Mouse (Mus musculus): ENCODE data around the gene Prm2. TPM values are rescaled to one million over a fixed set of nuclear protein-coding genes. Genes with fewer than 3 reads are reported as not detected.
"Not testable (repeated sequence)": the region's sequence is repeated elsewhere in the genome, so short reads cannot be mapped to it uniquely, and the experiment has no call there.

Prm2 gene
- polyA plus RNA-seq, 1 experiment from 2014 or later, result not detected

DNA sequence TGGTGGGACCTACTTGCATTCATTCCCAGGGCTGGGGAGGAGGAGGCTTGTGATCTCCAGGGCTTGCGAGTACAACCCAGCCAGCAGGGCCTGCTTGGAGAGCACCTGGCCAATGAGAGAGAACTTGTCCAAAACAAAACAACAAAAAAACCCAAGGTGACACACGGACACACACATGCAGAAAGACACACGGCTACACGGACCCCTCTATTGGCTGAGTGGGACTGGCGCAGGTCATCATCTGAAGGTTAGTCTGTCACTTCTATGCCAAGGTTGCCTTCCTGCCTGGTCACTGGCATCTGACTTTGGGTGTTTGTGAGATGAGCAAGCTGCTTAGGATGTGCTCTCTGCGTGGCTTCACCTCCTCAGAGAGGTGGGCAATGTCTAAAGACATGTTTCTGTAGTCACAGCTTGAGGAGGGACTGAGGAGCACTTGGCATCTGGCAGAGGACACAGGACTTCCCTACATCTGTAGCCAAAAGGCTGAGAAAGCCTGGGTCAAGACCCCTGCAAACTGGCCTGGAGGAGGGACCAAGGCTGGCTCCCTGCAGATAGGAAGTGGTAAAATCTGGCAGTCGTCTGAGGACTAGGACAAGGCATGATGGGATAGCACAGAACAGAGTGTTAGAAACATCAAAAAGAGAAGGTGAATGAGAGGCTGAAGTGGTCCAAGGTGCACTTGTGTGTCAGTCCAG is 32.0 kb upstream of the Prm2 start:
- Histone ChIP-seq H3K27ac (no peak overlapping the region), H3K27me3 (ENCODE audit: insufficient read depth, poor library complexity, severe bottlenecking) (no peaks in the 10 kb centered on the region), H3K4me1 (replicated peaks) (no peaks in the 10 kb centered on the region), H3K36me3 (no peaks in the 10 kb centered on the region), H3K4me3 (no peak overlapping the region), H3K9me3 (no peaks in the 10 kb centered on the region)
- no peak for DNase-seq (ENCODE audit: low spot score)
- WGBS, result 84% methylated on average over 7 of the region's 7 CpGs

DNA sequence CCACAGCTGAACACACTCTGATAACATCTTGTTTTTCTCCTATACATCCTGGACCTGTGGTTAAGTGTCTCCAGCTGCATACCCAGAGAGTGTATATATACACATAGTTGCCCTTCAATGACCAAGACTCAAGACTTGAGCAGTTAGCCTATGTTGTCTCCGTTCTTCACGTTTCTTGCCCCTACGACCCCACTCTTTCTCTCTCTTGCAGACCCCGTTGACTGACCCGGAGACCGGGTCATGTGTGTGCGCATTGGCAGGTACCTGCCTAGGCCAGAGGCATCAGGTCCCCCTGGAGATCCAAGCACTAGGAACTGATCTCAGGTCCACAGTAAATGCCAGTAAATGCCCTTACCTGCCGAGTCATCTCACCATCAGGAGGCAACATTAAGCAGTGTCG is 31.3 kb upstream of the Prm2 start:
- DNase-seq (ENCODE audit: low spot score), result no peak
- 90% methylated on average over 9 of the region's 9 CpGs for WGBS
- Histone ChIP-seq H3K27me3 (ENCODE audit: insufficient read depth, poor library complexity, severe bottlenecking) (no peaks in the 10 kb centered on the region), H3K4me1 (replicated peaks) (no peaks in the 10 kb centered on the region), H3K27ac (no peak overlapping the region), H3K36me3 (no peaks in the 10 kb centered on the region), H3K4me3 (no peak overlapping the region), H3K9me3 (no peaks in the 10 kb centered on the region)

DNA sequence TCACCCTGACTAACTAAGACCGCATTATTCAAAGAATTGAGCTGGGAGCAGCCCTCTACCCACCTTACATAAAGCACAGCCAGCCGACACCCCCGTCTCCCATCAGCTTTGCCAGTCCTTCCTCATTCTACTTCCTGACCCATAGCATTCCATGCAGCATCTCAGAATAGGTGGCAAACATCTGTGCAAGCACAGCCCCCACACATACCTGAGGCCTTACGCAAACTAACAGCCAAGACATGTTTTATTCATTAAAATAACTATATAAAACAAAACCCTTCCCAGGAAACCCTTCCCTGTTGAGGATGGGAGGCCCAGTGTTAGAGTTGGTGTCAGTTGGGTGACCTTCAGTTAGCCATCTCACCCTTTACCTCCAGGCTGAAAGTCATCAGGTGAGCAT is 29.9 kb upstream of the Prm2 start:
- H3K27me3 ChIP-seq (ENCODE audit: insufficient read depth, poor library complexity, severe bottlenecking), result no peaks in the 10 kb centered on the region
- H3K27ac ChIP-seq, result no peak overlapping the region
- no peak for DNase-seq (ENCODE audit: low spot score)
- WGBS, result 89% methylated on average over 4 of the region's 4 CpGs
- no peak overlapping the region for H3K4me3 ChIP-seq
- no peaks in the 10 kb centered on the region for H3K36me3 ChIP-seq
- H3K9me3 ChIP-seq, result no peaks in the 10 kb centered on the region
- H3K4me1 ChIP-seq (replicated peaks), result no peaks in the 10 kb centered on the region

DNA sequence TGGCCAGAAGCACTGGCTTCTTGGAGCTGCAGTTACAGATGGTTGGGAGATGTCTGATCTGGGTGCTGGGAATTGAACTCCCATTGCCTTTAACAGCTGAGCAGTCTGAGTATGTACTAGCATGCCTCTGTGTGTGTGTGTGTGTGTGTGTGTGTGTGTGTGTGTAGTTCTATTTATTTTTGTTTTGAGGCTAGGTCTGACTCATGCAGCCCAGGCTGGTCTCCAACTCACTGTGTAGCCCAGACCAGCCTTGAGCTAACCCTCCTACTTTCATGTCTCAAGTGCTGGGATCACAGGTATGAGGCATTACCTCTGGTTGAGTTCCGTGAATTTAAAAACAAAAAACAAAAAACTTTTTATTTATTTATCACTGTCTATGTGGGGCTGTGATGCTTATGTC is 28.6 kb upstream of the Prm2 start:
- H3K27me3 ChIP-seq (ENCODE audit: insufficient read depth, poor library complexity, severe bottlenecking), result no peaks in the 10 kb centered on the region
- no peaks in the 10 kb centered on the region for H3K36me3 ChIP-seq
- H3K9me3 ChIP-seq, result no peaks in the 10 kb centered on the region
- no peaks in the 10 kb centered on the region for H3K4me1 ChIP-seq (replicated peaks)
- no peak overlapping the region for H3K4me3 ChIP-seq
- WGBS, result 80% methylated on average over 1 of the region's 1 CpGs
- DNase-seq (ENCODE audit: low spot score), result no peak
- H3K27ac ChIP-seq, result no peak overlapping the region

DNA sequence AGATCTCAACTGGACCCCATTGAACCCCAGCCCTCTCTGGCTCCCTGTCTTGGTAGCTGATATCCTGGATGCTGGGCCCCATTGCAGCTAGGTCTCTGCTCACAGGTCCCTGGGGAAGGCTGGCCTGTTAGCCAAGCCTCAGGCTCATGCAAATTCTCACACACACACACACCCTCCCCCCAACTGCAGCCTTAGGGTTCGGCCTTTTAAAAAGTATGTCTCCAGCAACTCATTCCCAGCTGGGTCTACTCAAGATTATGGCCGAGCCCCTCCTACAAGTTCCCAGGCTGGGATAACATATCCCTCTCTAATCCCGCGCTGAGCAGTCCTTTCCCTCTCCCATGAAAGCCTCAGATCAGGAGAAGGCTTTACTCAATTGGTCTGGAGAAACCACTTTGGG is 25.5 kb upstream of the Prm2 start:
- Histone ChIP-seq H3K4me1 (replicated peaks) (no peaks in the 10 kb centered on the region), H3K27ac (no peak overlapping the region), H3K36me3 (no peaks in the 10 kb centered on the region), H3K9me3 (no peaks in the 10 kb centered on the region), H3K4me3 (no peak overlapping the region), H3K27me3 (ENCODE audit: insufficient read depth, poor library complexity, severe bottlenecking) (no peaks in the 10 kb centered on the region)
- 77% methylated on average over 4 of the region's 4 CpGs for WGBS
- no peak for DNase-seq (ENCODE audit: low spot score)

DNA sequence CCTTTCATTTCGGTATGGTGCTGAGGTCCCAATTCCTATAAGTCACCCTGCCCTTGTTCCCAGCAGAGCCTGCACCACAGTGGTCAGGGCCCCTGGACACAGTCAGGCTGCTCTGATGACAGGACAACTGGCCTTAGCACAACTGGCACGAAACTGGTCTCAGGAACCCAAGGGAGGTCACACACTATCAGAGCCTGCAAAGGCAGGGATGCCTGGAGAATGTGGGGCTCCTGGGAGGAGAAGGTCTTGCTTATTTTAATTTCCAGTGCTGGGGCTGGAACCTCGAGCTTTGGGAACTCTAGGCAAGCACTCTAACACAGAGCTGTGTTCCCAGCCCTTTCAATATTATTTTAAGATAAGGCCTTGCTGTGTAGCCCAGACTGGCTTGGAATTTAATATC is 24.0 kb upstream of the Prm2 start:
- no peaks in the 10 kb centered on the region for H3K27me3 ChIP-seq (ENCODE audit: insufficient read depth, poor library complexity, severe bottlenecking)
- WGBS, result 79% methylated on average over 3 of the region's 3 CpGs
- DNase-seq (ENCODE audit: low spot score), result no peak
- H3K4me1 ChIP-seq (replicated peaks), result no peaks in the 10 kb centered on the region
- no peak overlapping the region for H3K27ac ChIP-seq
- no peaks in the 10 kb centered on the region for H3K36me3 ChIP-seq
- H3K4me3 ChIP-seq, result no peak overlapping the region
- H3K9me3 ChIP-seq, result no peaks in the 10 kb centered on the region

DNA sequence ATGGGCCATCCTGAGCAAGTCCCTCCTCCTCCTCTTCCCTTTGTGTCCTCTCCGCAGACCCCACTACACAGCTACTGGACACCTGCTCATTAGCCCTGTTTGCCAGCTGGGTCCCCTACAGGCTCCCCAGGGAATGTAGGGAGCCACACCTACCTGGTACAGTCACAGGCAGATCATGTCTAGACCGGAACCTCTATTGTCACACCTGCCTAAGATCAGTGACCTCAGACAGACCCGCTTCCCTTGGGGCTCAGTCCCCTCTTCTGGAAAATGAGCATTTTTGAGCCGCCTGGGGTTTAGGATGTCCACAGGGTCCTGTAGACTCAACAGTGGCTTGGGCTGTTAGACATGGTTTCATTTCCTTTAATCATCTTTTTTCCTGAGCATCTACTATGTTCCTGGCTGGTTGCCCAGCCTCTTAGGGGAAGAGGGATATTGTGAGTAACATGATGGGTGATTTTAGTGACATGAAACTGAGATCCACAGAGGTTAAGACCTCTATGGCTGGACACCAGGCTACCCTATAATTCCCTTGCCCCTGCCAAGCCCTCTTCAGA is 22.7 kb upstream of the Prm2 start:
- Histone ChIP-seq H3K36me3 (no peaks in the 10 kb centered on the region), H3K4me3 (no peak overlapping the region), H3K4me1 (replicated peaks) (no peaks in the 10 kb centered on the region), H3K9me3 (no peaks in the 10 kb centered on the region), H3K27me3 (ENCODE audit: insufficient read depth, poor library complexity, severe bottlenecking) (no peaks in the 10 kb centered on the region), H3K27ac (no peak overlapping the region)
- no peak for DNase-seq (ENCODE audit: low spot score)
- 81% methylated on average over 4 of the region's 4 CpGs for WGBS

DNA sequence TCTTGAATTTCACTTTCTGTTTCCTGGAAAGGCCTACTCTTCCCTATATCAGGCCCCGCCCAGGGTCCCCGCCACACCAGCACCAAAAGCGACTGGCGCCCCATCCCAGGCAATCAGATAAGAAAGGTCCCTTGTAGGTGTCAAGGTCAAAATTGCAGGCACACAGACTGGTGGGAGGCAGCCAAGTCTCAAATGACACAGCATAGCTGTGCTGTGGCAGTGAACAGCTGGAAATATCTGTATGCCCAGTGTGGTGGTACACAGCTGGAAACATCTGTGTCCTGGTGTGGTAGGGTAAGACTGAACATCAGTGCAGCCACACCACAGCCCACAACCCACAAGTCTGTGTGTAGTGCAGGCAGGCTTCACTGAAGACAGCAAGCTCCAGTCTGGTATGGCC is 18.9 kb upstream of the Prm2 start:
- 88% methylated on average over 4 of the region's 4 CpGs for WGBS
- Histone ChIP-seq H3K9me3 (no peaks in the 10 kb centered on the region), H3K4me1 (replicated peaks) (no peaks in the 10 kb centered on the region), H3K36me3 (no peaks in the 10 kb centered on the region), H3K27ac (no peak overlapping the region), H3K4me3 (no peak overlapping the region), H3K27me3 (ENCODE audit: insufficient read depth, poor library complexity, severe bottlenecking) (no peaks in the 10 kb centered on the region)
- no peak for DNase-seq (ENCODE audit: low spot score)

DNA sequence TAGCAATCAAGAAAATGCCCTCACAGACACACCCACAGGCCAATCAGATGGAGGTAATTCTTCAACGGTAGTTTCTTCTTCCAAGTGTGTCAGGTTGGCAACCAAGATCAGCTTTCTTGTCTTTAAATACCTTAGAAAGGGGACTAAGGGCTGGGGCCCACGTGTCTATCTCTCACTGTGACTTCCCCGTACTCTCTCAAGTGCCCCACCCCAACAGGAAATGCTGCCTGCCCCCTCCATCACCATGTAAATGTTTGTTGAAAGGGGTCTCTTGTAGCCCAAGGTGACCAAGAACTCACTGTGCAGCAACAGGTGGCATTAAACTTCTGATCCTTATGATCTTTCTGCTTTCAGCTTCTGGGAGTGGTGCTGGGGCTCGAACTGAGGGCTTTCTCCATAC is 17.8 kb upstream of the Prm2 start:
- Histone ChIP-seq H3K27me3 (ENCODE audit: insufficient read depth, poor library complexity, severe bottlenecking) (no peaks in the 10 kb centered on the region), H3K4me3 (no peak overlapping the region), H3K9me3 (no peaks in the 10 kb centered on the region), H3K4me1 (replicated peaks) (no peaks in the 10 kb centered on the region), H3K36me3 (no peaks in the 10 kb centered on the region), H3K27ac (no peak overlapping the region)
- no peak for DNase-seq (ENCODE audit: low spot score)
- 81% methylated on average over 4 of the region's 4 CpGs for WGBS

DNA sequence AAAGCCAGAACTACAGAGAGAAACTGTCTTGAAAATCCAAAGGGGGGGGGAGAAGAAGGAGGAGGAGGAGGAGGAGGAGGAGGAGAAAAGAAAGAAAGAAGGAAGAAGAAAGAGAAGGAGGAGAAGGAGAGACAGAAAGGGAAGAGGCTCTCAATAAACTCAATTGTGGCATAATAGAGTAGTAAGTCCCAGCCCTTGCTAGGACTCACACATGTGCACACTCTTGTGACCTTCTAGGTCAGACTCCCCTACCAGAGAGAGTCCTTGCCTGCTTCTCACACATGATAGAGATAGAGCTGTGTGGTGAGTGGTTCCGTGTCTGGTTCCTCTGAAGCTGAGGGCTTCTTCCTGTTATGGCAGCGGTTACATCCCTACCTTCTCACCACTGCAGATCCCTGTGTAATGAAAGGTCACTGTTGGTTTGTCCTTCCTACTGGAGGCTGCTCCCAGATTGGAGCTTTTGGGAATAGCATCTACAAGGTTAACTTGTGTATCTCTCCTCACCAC is 17.0 kb upstream of the Prm2 start, which contains the start of gene Gm11172:
Gm11172 (plus strand) TSS at position 51 of the 507 bp plus-strand sequence.
- Histone ChIP-seq H3K4me1 (replicated peaks) (no peaks in the 10 kb centered on the region), H3K27ac (no peak within 1 kb of the TSS), H3K27me3 (ENCODE audit: insufficient read depth, poor library complexity, severe bottlenecking) (no peaks in the 10 kb centered on the region), H3K9me3 (no peaks in the 10 kb centered on the region), H3K4me3 (no peak within 1 kb of the TSS), H3K36me3 (no peaks in the 10 kb centered on the region)
- DNase-seq (ENCODE audit: low spot score), result no peak
- 92% methylated on average over 2 of the region's 2 CpGs for WGBS

DNA sequence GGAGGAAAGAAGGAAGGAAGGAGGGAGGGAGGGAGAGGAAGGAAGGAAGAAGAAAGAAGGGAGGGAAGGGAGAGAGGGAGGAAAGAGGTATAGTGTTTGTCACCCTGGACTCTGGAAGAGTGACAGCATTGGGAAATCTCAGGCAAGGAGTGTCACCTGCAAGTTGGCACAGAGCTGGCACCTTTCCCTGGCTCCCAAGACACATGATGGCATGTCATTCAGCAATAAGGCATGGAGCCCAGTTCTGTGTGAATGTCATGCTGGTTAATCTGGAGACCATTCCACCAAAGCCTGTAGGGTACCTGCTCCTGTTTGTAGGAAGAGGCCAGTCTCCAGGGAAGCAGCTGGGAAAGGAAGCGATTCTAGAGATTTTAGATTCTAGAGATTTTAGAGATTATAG is 14.4 kb upstream of the Prm2 start:
- DNase-seq (ENCODE audit: low spot score), result no peak
- Histone ChIP-seq H3K4me3 (no peak overlapping the region), H3K4me1 (replicated peaks) (peaks cover 5% of the 10 kb centered on the region; the same call in 1 of the 2 replicates), H3K27me3 (ENCODE audit: insufficient read depth, poor library complexity, severe bottlenecking) (no peaks in the 10 kb centered on the region), H3K36me3 (no peaks in the 10 kb centered on the region), H3K27ac (no peak overlapping the region), H3K9me3 (no peaks in the 10 kb centered on the region)
- WGBS, result 95% methylated on average over 1 of the region's 1 CpGs

DNA sequence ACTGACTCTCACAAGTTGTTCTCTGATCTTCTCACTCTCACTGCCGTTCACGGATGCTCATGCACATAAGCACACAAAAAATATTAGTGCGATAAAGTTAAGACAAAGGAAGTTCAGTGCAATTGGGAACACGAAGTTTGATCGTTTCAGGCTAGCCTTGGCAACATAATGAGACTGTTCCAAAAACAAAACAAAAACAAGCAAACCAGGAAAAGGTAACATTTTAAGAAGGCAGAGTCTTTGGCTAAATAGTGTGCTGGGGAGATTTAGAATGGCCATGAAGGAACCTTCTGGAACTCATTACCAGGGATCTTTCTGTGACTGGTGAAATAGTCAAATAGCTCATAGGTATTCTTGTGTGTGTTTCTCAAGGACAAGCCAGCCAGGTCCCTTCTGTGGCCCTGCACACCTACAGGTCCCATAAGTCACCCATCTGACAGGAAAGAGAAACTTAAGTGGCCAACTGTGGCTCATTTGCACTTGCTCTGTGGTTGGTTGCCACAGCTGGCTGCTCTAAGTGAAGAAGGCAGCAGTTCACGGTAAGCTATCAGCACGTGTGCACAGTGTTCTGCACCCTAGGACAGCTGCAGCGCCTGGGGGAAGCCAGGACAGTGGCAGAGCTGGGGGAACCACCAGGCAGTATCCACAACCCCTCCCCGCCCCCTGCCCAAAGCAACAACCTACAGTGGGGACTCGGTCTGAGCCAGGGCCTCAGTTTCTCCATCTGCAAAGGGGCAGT is 10.0 kb upstream of the Prm2 start, which contains the start of gene Prm1:
Prm1 (minus strand) TSS at position 51 of the 739 bp plus-strand sequence.
- H3K9me3 ChIP-seq, result no peaks in the 10 kb centered on the region
- 75% methylated on average over 10 of the region's 10 CpGs for whole genome bisulfite sequencing
- H3K27ac ChIP-seq, result no peak within 1 kb of the TSS
- no peaks in the 10 kb centered on the region for H3K36me3 ChIP-seq
- DNase-seq (ENCODE audit: low spot score), result no peak
- no peaks in the 10 kb centered on the region for H3K27me3 ChIP-seq (ENCODE audit: insufficient read depth, poor library complexity, severe bottlenecking)
- H3K4me3 ChIP-seq, result no peak within 1 kb of the TSS
- peaks cover 5% of the 10 kb centered on the region; the same call in 1 of the 2 replicates for H3K4me1 ChIP-seq (replicated peaks)

DNA sequence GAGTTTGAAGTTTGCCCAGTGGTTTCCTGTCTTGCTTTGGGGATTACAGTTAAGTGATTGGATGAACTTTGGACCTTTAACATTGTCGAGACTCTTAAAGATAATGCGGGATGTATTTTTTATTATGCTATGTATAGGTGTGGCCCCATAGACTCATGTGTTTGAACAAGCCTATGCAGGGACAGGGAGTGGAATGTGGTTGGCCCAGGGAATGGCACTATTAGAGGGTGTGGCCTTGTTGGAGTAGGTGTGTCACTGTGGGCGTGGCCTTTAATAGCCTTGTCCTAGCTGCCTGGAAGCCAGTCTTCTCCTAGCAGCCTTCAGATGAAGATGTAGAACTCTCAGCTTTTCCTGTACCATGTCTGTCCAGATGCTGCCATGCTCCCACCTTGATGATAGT is 6.5 kb upstream of the Prm2 start:
- not testable (repeated sequence) for H3K4me3 ChIP-seq; H3K36me3 ChIP-seq; H3K4me1 ChIP-seq (replicated peaks); H3K27ac ChIP-seq; H3K27me3 ChIP-seq (ENCODE audit: insufficient read depth, poor library complexity, severe bottlenecking); DNase-seq (ENCODE audit: low spot score); H3K9me3 ChIP-seq
- WGBS, result 91% methylated on average over 3 of the region's 3 CpGs

Measured in hindbrain, embryonic 10.5 days (tissue).